Mouse (Mus musculus): ENCODE data around the gene Suclg2. TPM values are rescaled to one million over a fixed set of nuclear protein-coding genes. Genes with fewer than 3 reads are reported as not detected.
"Not testable (repeated sequence)": the region's sequence is repeated elsewhere in the genome, so short reads cannot be mapped to it uniquely, and the experiment has no call there.

Suclg2 gene
- total RNA-seq, 2 experiments from 2014 or later, result 14.4 to 15.3 TPM

- intact Hi-C loops (cut with DNase I), result no loop called here
- peak in 1 of 2 experiments; percentile 23 for DNase-seq (ENCODE audit: extremely low spot score in 1 of 2, low spot score in 2 of 2)
Measured at GRCm38 (mm10) chr6:95650082-95650722, 68.4 kb downstream of the Suclg2 start.

- intact Hi-C loops (cut with DNase I), result no loop called here
Measured at GRCm38 (mm10) chr6:95649123-95649663, 69.4 kb downstream of the Suclg2 start.

DNA sequence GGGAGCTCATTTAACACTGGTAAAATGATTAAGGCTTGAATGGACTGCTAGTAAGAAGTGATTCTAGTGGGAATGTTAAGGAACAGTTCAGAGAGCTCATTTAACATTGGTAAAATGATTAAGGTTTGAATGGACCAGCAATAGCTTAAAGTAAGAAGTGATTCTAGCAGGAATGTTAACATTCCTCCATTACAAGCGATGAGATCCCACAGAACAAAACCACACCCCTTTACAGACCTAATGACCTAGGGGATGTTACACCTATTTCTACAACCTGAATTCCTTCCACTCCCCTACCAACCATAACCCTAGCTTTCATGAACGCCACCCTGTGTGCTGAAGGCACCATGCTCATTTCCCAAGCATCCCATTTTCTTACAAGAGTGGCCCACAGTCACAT is 81.2 kb downstream of the Suclg2 start:
- no peak for DNase-seq (ENCODE audit: extremely low spot score in 1 of 2, low spot score in 2 of 2)
- intact Hi-C loops (cut with DNase I), result no loop called here

More at GRCm38 (mm10) chr6:95649123-95649663, 69.4 kb downstream of the Suclg2 start:
- DNase-seq (ENCODE audit: extremely low spot score in 1 of 2, low spot score in 2 of 2), result no peak

GRCm38 (mm10) chr6:95635411-95635810 is 83.2 kb downstream of the Suclg2 start:
- no peak for DNase-seq (ENCODE audit: extremely low spot score in 1 of 2, low spot score in 2 of 2)
- intact Hi-C loops (cut with DNase I), result no loop called here

DNA sequence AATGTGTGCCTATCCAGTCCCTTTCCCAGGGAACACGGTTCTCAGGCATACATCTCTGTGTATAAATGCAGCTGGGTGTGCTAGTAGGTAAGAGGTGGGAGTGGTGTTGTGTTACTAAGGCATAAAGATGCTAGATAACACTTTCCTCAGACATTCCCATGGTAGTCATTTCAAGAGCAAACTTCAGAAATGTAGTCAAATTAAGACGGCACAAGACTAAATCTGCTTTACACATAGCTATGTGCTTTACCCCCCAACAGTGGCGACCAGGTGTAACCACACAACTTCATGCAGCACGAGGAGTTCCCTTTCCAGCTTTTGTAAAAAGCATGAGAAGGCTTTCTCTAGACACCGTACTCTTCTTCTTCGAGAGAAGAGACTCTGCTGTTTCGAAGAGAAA is 89.5 kb downstream of the Suclg2 start:
- DNase-seq (ENCODE audit: extremely low spot score in 1 of 2, low spot score in 2 of 2), result no peak
- intact Hi-C loops (cut with DNase I), result no loop called here

GRCm38 (mm10) chr6:95621821-95622220 is 96.8 kb downstream of the Suclg2 start:
- DNase-seq (ENCODE audit: extremely low spot score in 1 of 2, low spot score in 2 of 2), result peak; percentile 25 to 27
- intact Hi-C loops (cut with DNase I), result no loop called here

- intact Hi-C loops (cut with DNase I), result no loop called here
- no peak for DNase-seq (ENCODE audit: extremely low spot score in 1 of 2, low spot score in 2 of 2)
Measured at GRCm38 (mm10) chr6:95620804-95621203, 97.8 kb downstream of the Suclg2 start.

- intact Hi-C loops (cut with DNase I), result no loop called here
- no peak for DNase-seq (ENCODE audit: extremely low spot score in 1 of 2, low spot score in 2 of 2)
Measured at GRCm38 (mm10) chr6:95619817-95620216, 98.8 kb downstream of the Suclg2 start.

DNA sequence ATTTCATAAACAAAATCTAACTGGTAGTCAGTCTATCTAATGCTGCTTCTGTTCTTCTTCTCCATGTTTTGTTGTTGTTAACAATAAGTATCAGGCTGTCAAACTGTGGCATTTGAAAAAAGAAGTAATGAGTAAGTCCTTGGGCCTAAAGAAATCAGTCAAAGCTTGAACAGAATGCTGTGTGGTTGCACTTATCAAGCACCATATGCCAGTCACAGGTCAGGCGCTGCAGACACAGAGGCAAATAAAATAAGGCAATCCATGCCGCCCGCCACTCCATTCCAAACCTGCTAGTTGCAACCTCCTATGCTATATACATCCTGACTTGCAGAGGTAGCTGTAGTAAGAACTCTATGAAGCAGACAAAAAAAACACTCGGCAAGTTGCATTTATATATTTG is 100.2 kb downstream of the Suclg2 start:
- intact Hi-C loops (cut with DNase I), result no loop called here
- DNase-seq (ENCODE audit: extremely low spot score in 1 of 2, low spot score in 2 of 2), result no peak

DNA sequence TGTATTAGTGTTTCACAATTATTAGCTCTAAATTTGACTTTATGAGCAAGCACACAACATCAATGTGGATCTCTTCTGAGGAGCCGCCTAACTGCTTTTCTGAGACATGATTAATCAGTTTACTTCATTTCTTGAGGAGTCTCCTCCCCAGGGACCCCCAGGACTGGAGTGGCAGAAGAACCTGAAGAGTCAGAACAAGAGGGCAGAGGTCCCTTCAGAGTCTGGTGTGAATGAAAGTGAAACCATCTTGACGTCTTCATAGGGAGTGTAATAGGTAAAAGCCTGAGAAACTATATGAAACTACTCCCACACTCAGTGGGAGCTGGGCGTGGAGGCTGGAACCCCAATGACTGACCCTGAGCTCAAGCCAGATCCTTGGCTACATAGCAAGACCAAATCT is 105.4 kb downstream of the Suclg2 start:
- DNase-seq (ENCODE audit: extremely low spot score in 1 of 2, low spot score in 2 of 2), result no peak
- intact Hi-C loops (cut with DNase I), result no loop called here

DNA sequence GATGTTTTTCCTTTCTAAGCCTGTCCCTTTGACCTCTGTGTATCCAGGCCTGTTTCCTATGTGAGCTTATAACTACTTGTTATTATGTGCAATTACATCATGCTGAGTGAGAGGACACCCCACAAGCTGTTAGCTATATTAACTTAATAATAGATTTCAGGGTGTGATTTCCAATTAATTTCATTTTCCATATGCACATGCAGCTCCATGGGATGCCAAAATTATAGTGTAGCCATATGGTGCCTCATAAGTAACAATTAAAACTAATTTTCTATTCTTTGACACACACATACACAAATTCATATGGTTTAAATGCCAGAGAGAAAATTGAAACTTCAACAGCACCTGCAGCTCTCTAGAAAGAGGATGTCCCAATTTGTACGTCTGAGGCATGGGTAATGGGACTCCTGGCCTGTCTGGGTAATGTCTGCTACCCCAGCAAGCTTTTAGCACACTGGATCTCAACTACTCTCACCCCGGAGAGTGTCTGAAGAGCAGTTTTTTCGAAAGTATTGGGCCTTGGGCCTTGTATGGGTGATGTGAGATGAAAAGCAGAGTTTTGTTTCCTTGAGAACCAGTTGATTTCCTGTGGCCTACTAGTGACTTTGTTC is 106.1 kb downstream of the Suclg2 start:
- no peak for DNase-seq (ENCODE audit: extremely low spot score in 1 of 2, low spot score in 2 of 2)
- intact Hi-C loops (cut with DNase I), result no loop called here

DNA sequence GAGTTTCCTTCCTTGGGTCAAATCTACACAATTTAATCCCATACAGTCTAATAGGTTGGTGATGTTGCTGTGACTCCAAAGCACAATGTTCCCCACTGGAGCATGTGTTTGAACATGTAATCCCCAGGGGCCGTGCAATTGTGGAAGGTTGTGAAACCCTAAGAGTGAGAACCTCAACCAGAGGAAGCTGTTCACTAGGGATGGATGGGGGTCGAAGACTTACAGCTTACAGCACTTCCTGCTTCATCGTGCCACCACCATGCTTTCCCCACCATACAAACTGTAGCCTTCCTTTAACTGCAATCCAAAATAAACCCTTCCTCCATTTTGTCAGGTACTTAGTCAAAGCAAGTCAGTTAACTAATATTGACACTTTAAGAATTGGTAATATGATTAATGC is 107.5 kb downstream of the Suclg2 start:
- no peak for DNase-seq (ENCODE audit: extremely low spot score in 1 of 2, low spot score in 2 of 2)
- intact Hi-C loops (cut with DNase I), result no loop called here

DNA sequence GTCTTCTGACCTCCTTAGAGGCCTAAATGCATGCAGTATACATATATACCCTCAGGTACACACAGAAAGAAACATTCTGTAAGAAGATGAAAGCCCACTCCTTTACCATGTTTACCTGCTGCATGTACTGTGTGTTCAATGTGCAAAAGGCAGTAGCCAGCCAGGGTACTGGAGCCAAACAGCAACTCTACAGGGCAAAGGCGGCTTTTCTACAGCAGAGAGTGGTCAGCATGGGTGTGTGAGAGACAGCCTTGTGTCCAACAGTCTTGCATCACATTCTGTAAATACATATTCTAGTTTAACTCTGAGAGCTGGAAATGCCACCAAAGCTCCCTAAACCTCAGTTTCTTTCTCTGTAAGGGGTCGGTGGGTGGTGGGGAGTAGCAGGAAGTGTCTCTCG is 110.5 kb downstream of the Suclg2 start:
- DNase-seq (ENCODE audit: extremely low spot score in 1 of 2, low spot score in 2 of 2), result no peak
- intact Hi-C loops (cut with DNase I), result no loop called here

- DNase-seq (ENCODE audit: extremely low spot score in 1 of 2, low spot score in 2 of 2); intact Hi-C loops (cut with DNase I): not testable (repeated sequence)
Measured at GRCm38 (mm10) chr6:95600731-95601130, 117.9 kb downstream of the Suclg2 start.

DNA sequence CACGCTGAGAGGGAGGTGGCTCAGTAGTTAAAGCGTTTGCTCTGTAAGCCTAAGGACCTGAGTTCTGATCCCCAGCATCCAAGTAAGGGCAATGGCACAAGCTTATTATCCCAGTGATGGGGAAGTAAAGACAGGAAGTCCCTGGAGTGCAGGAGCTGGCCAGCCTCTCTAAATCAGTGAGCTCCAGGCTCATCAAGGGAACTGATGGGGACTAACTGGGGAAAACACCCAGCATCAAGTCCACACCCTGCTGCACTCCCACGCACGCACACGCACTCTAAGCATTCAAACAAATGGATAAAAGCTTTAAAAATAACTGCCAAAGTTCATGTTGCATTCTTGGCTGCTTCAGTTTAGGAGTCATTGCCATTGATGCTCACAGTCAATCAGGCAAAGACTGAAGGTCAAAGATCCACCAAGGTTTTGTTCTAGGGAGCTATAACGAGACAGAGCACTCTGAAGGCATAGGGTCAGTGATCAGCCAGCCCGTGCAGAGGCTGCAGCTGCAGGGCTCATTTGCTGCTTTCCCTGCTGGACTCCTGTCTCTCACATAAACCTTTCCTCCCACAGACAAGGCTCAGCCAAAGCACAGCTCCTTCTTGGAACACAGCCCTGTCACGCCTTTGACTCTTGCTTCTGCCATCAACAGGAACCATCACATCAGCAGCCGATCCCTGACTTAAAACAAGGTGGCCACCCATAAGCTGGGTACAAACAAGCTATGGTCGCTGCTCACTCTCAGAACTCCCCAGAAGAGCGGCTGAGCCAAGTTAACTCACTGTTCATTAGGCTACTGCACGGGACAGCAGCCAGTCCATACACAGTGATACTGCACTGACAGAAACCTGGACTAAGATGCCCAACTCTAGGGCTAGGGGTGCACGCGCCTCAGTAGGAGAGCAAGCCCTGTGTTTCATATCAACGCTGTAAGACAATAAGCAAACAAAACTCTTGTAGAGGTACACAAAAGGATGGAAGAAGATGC is 121.5 kb downstream of the Suclg2 start:
- DNase-seq (ENCODE audit: extremely low spot score in 1 of 2, low spot score in 2 of 2), result peak in 1 of 2 experiments; percentile 31
- intact Hi-C loops (cut with DNase I), result no loop called here

DNA sequence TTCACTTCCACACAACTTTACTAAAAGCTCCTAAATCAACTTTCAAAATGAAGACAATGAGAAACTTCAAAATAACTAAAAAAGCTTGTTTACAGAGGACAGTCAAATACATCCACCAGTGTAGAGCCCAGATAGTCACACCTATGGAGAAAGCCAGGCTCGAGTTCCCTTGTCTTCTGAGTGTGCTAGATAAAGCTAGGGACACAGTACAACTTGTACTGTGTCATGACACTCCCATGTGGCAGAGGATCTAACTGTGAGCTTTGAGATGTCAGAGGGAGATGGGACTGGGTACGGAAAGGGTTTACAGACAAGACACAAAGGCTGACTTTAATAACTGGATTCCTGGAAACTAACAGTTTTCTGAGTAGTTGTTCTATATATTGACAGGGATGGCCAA is 122.7 kb downstream of the Suclg2 start:
- intact Hi-C loops (cut with DNase I), result no loop called here

GRCm38 (mm10) chr6:95594239-95594638 is 124.4 kb downstream of the Suclg2 start:
- intact Hi-C loops (cut with DNase I), result no loop called here
- peak in 1 of 2 experiments; percentile 38 for DNase-seq (ENCODE audit: extremely low spot score in 1 of 2, low spot score in 2 of 2)

More for the DNA sequence above, 122.7 kb downstream of the Suclg2 start:
- no peak for DNase-seq (ENCODE audit: extremely low spot score in 1 of 2, low spot score in 2 of 2)

GRCm38 (mm10) chr6:95592396-95592795 is 126.2 kb downstream of the Suclg2 start:
- no peak for DNase-seq (ENCODE audit: extremely low spot score in 1 of 2, low spot score in 2 of 2)
- intact Hi-C loops (cut with DNase I), result no loop called here

DNA sequence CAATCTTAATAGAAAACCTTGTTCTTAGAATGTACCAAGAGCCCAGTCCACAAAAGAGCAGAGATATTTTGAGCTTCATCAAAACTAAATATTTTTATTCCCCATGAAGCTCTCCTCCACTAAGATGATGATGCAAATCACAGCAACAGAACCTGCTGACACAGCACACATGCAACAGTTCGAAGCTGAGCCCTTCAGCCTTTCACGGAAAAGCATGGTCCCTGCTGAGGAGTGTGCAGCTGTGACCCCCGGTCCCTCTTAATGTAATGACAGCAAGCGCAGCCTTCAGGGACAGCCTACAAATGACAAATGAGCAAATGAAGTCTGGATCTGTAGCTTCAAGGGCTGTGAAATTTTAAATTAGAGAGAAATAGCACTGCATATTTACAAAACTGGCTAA is 128.1 kb downstream of the Suclg2 start:
- DNase-seq (ENCODE audit: extremely low spot score in 1 of 2, low spot score in 2 of 2), result no peak
- intact Hi-C loops (cut with DNase I), result no loop called here
